Mouse (Mus musculus) small intestine, adult 2 months (tissue): ENCODE measurements around the gene Spint2.

ENCODE experiments used
- CTCF ChIP-seq: fragments of 200-500 bp; IDR thresholded peaks from 2 replicates; pipeline ENCODE4 v1.5.1; 2012; ENCODE audit warnings: low read depth, mild to moderate bottlenecking, control low read depth, inconsistent platforms, low read length, moderate library complexity, mixed read lengths; ENCODE audit not compliant: insufficient replicate concordance, insufficient read length; ENCODE audit errors: extremely low read depth
- POLR2A ChIP-seq: fragments of 200-500 bp; IDR thresholded peaks from 2 replicates; pipeline ENCODE4 v1.6.1; 2012; ENCODE audit warnings: low read depth, mild to moderate bottlenecking, control low read depth, inconsistent platforms, low read length, moderate library complexity

GRCm38 (mm10) chr7:29259781-29260730 lies 21.7 kb downstream of the Spint2 start:
- TF ChIP-seq POLR2A (no peak), CTCF (no peak)
